Mouse (Mus musculus) testis, adult 2 months (tissue): ENCODE results near the gene Apba1. TPM values are rescaled to one million over a fixed set of nuclear protein-coding genes. Genes with fewer than 3 reads are reported as not detected.

Source experiments
- H3K27ac ChIP-seq: fragments of 200-500 bp; 2 replicates; pipeline ENCODE4 v1.5.1; 2012; ENCODE audit warnings: low read depth, low read length; ENCODE audit not compliant: control insufficient read depth, insufficient read depth
- H3K27me3 ChIP-seq: fragments of 200-500 bp; 2 replicates; pipeline ENCODE4 v1.6.1; 2012; ENCODE audit warnings: mild to moderate bottlenecking, low read length, moderate library complexity; ENCODE audit not compliant: control insufficient read depth, insufficient read depth
- H3K36me3 ChIP-seq: fragments of 200-500 bp; 2 replicates; pipeline ENCODE4 v1.6.1; 2012; ENCODE audit warnings: mild to moderate bottlenecking, low read length; ENCODE audit not compliant: control insufficient read depth, insufficient read depth
- H3K4me1 ChIP-seq: fragments of 200-500 bp; 2 replicates; pipeline ENCODE4 v1.6.1; 2012; ENCODE audit warnings: low read length; ENCODE audit not compliant: control insufficient read depth, insufficient read depth
- H3K4me3 ChIP-seq: fragments of 200-500 bp; 2 replicates; pipeline ENCODE4 v1.5.1; 2012; ENCODE audit warnings: low read depth, mild to moderate bottlenecking, low read length, moderate library complexity, mixed read lengths; ENCODE audit not compliant: control insufficient read depth
- CTCF ChIP-seq: fragments of 200-500 bp; IDR thresholded peaks from 2 replicates; pipeline ENCODE4 v1.5.1; 2012; ENCODE audit warnings: low read depth, mild to moderate bottlenecking, inconsistent platforms, low read length, moderate library complexity; ENCODE audit not compliant: control insufficient read depth, insufficient read depth, insufficient replicate concordance
- POLR2A ChIP-seq: fragments of 200-500 bp; IDR thresholded peaks from 2 replicates; pipeline ENCODE4 v1.6.1; 2012; ENCODE audit warnings: low read depth, mild to moderate bottlenecking, inconsistent platforms, low read length, moderate library complexity; ENCODE audit not compliant: control insufficient read depth
- polyA plus RNA-seq: library from polyadenylated mRNA; depleted of rRNA; stranded (reverse); fragments of >200 nt; gene quantifications from 2 replicates; pipeline ENCODE4 v1.2.3, GENCODE M21; 2012

The Apba1 gene
- polyA plus RNA-seq, 1 experiment = 24.1 TPM

GRCm38 (mm10) chr19:23823533-23823932 lies 64.8 kb downstream of the Apba1 start:
- H3K4me1 ChIP-seq = no peaks in the 10 kb centered on the region
- H3K36me3 ChIP-seq = no peaks in the 10 kb centered on the region
- TF ChIP-seq POLR2A (no peak), CTCF (no peak)
- no peak overlapping the region for H3K4me3 ChIP-seq
- H3K27ac ChIP-seq = no peak overlapping the region
- H3K27me3 ChIP-seq = no peaks in the 10 kb centered on the region

- H3K4me3 ChIP-seq = no peak overlapping the region
- TF ChIP-seq POLR2A (no peak), CTCF (no peak)
- H3K4me1 ChIP-seq = no peaks in the 10 kb centered on the region
- H3K36me3 ChIP-seq = no peaks in the 10 kb centered on the region
- no peak overlapping the region for H3K27ac ChIP-seq
- no peaks in the 10 kb centered on the region for H3K27me3 ChIP-seq
Measured at GRCm38 (mm10) chr19:23826251-23826650, 67.6 kb downstream of the Apba1 start.

DNA sequence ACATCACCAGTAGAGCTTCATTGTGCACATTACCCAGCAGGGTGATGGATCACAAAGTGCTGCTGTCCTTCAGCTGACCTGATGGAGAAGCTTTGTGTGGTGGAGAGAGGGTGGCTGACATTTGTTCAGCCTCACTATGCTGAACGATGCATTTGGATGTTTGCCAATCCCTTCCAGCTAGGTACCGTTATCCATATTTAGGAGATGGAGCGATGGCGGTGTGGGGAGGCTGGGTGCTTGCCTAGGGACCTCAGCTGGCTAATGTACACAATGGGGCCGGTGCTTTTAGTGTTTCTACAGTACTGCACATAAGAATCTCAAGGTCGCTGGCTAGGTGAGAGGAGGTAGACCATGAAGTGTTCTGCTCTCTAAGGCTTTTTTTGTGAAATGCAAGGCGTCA lies 72.1 kb downstream of the Apba1 start:
- Histone ChIP-seq H3K27ac (no peak overlapping the region), H3K27me3 (no peaks in the 10 kb centered on the region), H3K36me3 (no peaks in the 10 kb centered on the region), H3K4me1 (no peaks in the 10 kb centered on the region), H3K4me3 (no peak overlapping the region)
- no peak for TF ChIP-seq POLR2A
- TF ChIP-seq CTCF = no peak

DNA sequence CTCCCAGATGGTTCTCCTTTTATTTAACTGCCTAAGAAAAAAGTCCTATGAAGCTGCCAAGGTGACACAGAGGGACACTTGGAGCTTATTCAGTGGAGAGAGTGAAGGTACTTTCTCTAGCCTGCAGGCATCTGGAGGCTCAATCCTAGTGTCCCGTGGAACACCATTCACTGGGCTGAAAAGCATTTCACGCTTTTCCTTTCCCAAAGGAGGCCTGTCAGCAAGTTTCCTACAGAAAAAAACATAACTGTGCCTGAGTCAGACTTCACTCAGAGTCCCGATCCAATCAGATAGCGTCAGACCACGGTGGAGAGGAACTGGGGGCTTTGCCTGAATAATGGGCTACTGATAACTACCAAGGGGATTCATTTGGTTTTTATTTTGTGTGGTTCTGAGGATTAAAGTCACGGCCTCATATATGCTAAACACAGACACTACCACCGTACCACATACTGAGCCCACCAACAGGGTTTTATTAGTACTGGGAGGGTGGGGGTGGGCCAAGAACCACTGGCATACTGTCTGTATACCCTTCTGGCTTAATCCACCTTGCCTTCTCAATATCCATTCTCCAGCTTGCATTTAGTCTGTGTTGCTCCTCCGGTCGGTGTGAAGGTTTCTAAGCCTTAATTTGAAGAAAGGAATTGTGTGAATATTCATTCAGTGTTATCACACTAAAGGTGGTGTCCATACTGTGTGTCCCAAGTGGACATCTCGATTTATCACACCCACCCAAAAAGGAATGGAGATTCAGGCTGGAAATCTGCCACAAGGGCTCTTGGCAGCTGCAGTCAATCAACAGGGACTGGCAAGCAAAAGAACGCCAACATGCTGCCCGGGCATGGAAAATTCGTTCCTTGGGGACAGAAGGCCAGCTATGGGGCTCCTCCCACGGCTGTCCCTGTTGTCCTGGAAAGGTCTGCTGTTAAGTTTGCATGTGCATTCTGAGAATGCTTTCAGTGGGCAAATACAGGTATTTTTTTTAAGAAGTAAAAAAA lies 75.3 kb downstream of the Apba1 start:
- TF ChIP-seq POLR2A (no peak), CTCF (no peak)
- H3K27me3 ChIP-seq = no peaks in the 10 kb centered on the region
- no peaks in the 10 kb centered on the region for H3K4me1 ChIP-seq
- no peak overlapping the region for H3K4me3 ChIP-seq
- no peak overlapping the region for H3K27ac ChIP-seq
- no peaks in the 10 kb centered on the region for H3K36me3 ChIP-seq

DNA sequence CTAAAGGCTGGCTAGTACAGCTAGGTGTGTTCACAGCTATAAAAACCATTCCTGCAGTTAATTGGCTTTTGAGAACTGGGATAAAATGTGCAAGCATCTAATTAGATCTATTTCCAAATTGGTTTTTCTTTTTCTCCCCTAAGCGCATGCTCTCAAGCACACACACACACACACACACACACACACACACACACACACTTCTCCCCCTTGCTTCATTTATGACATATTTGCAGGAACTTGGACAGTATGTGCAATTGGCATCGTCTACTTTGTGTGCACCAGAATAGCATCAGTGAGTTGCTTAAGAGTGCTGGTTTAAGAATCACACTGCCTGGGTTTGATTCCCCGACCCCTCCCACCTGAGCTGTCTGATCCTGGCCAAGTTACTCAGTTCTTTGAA lies 76.0 kb downstream of the Apba1 start:
- TF ChIP-seq POLR2A (no peak), CTCF (no peak)
- Histone ChIP-seq H3K4me1 (no peaks in the 10 kb centered on the region), H3K36me3 (no peaks in the 10 kb centered on the region), H3K27ac (no peak overlapping the region), H3K4me3 (no peak overlapping the region), H3K27me3 (no peaks in the 10 kb centered on the region)

DNA sequence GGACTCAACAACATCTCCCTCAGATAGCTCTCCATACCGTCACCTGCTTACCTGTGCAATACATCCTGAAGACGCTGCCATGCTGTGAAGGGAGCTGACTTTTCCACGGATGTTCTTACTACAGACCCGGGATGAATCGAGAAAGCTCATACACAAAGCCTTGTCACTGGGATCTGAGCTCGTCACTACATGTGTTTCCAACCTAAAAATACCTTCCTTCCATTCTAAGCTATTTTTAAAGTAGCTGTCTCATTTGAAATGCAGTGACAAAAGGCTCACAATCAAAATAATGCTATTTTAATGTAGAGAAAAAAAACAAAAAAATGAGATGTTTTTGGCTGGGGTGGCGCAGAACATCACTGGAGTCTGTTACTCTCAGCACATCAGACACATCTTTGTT lies 97.1 kb downstream of the Apba1 start:
- no peaks in the 10 kb centered on the region for H3K27me3 ChIP-seq
- TF ChIP-seq CTCF (no peak), POLR2A (no peak)

GRCm38 (mm10) chr19:23858091-23858490 lies 99.4 kb downstream of the Apba1 start:
- H3K36me3 ChIP-seq = no peaks in the 10 kb centered on the region
- TF ChIP-seq CTCF = no peak
- TF ChIP-seq POLR2A = no peak
- H3K4me3 ChIP-seq = no peak overlapping the region

More for the DNA sequence above, 97.1 kb downstream of the Apba1 start:
- no peak overlapping the region for H3K4me3 ChIP-seq
- H3K36me3 ChIP-seq = no peaks in the 10 kb centered on the region
- no peaks in the 10 kb centered on the region for H3K4me1 ChIP-seq
- no peak overlapping the region for H3K27ac ChIP-seq

More at GRCm38 (mm10) chr19:23858091-23858490, 99.4 kb downstream of the Apba1 start:
- Histone ChIP-seq H3K27me3 (peaks cover 2% of the 10 kb centered on the region; the same call in 1 of the 2 replicates), H3K27ac (no peak overlapping the region), H3K4me1 (peaks cover 8% of the 10 kb centered on the region)
